Mouse (Mus musculus): ENCODE data around the gene Olfr694. TPM values are rescaled to one million over a fixed set of nuclear protein-coding genes. Genes with fewer than 3 reads are reported as not detected.

The Olfr694 gene
- polyA plus RNA-seq, 1 experiment from 2014 or later: not detected

GRCm38 (mm10) chr7:106649774-106650173 is 41.8 kb downstream of the Olfr694 start:
- H3K4me1 ChIP-seq (replicated peaks): no peaks in the 10 kb centered on the region
- no peaks in the 10 kb centered on the region for H3K36me3 ChIP-seq
- 88% methylated on average over 1 of the region's 1 CpGs for WGBS
- H3K9me3 ChIP-seq: no peaks in the 10 kb centered on the region
- H3K4me3 ChIP-seq: no peak overlapping the region
- H3K4me2 ChIP-seq: no peak overlapping the region
- no peak for ATAC-seq (ENCODE audit: low read depth)
- no peak overlapping the region for H3K9ac ChIP-seq
- H3K27ac ChIP-seq (replicated peaks): no peak overlapping the region
- H3K27me3 ChIP-seq: no peaks in the 10 kb centered on the region

GRCm38 (mm10) chr7:106645261-106645660 is 46.4 kb downstream of the Olfr694 start:
- Histone ChIP-seq H3K27me3 (no peaks in the 10 kb centered on the region), H3K36me3 (no peaks in the 10 kb centered on the region), H3K4me1 (replicated peaks) (no peaks in the 10 kb centered on the region), H3K4me3 (no peak overlapping the region), H3K4me2 (no peak overlapping the region), H3K27ac (replicated peaks) (no peak overlapping the region), H3K9me3 (no peaks in the 10 kb centered on the region), H3K9ac (no peak overlapping the region)
- WGBS: 58% methylated on average over 1 of the region's 1 CpGs
- no peak for ATAC-seq (ENCODE audit: low read depth)

GRCm38 (mm10) chr7:106644222-106644870 is 47.3 kb downstream of the Olfr694 start:
- no peaks in the 10 kb centered on the region for H3K9me3 ChIP-seq
- ATAC-seq (ENCODE audit: low read depth): no peak
- H3K27me3 ChIP-seq: no peaks in the 10 kb centered on the region
- H3K4me3 ChIP-seq: no peak overlapping the region
- no peak overlapping the region for H3K27ac ChIP-seq (replicated peaks)
- no peak overlapping the region for H3K9ac ChIP-seq
- H3K36me3 ChIP-seq: no peaks in the 10 kb centered on the region
- H3K4me2 ChIP-seq: no peak overlapping the region
- H3K4me1 ChIP-seq (replicated peaks): no peaks in the 10 kb centered on the region
- WGBS: 85% methylated on average over 3 of the region's 3 CpGs

- H3K36me3 ChIP-seq: no peaks in the 10 kb centered on the region
- no peaks in the 10 kb centered on the region for H3K9me3 ChIP-seq
- H3K27me3 ChIP-seq: no peaks in the 10 kb centered on the region
- WGBS: 83% methylated on average over 1 of the region's 1 CpGs
- H3K27ac ChIP-seq (replicated peaks): no peak overlapping the region
- no peak overlapping the region for H3K4me3 ChIP-seq
- H3K9ac ChIP-seq: no peak overlapping the region
- no peak overlapping the region for H3K4me2 ChIP-seq
- ATAC-seq (ENCODE audit: low read depth): no peak
- H3K4me1 ChIP-seq (replicated peaks): no peaks in the 10 kb centered on the region
These were observed 50.8 kb downstream of the Olfr694 start for GRCm38 (mm10) chr7:106640839-106641238.

- Histone ChIP-seq H3K9me3 (no peaks in the 10 kb centered on the region), H3K4me3 (no peak overlapping the region), H3K27ac (replicated peaks) (no peak overlapping the region), H3K9ac (no peak overlapping the region), H3K36me3 (no peaks in the 10 kb centered on the region), H3K27me3 (no peaks in the 10 kb centered on the region), H3K4me1 (replicated peaks) (no peaks in the 10 kb centered on the region), H3K4me2 (no peak overlapping the region)
- 87% methylated on average over 4 of the region's 4 CpGs for WGBS
- no peak for ATAC-seq (ENCODE audit: low read depth)
These were observed 56.1 kb downstream of the Olfr694 start for GRCm38 (mm10) chr7:106635560-106635959.

Other genes with a start within 250 kb of the Olfr694 start
- gene Olfr693, start 11.2 kb downstream of the Olfr694 start, polyA plus RNA-seq (2015; fragmentation: Nextera tagmentation; extraction: Ambion mirVana): not detected in 2 replicates
- gene Olfr695, start 24.6 kb upstream of the Olfr694 start, polyA plus RNA-seq (2015; fragmentation: Nextera tagmentation; extraction: Ambion mirVana): not detected in 2 replicates
- gene Olfr697, start 50.6 kb upstream of the Olfr694 start, polyA plus RNA-seq (2015; fragmentation: Nextera tagmentation; extraction: Ambion mirVana): not detected in 2 replicates
- not detected in 2 replicates for gene Olfr698, start 63.6 kb upstream of the Olfr694 start, polyA plus RNA-seq (2015; fragmentation: Nextera tagmentation; extraction: Ambion mirVana)
- not detected in 2 replicates for gene Olfr699, start 101.4 kb upstream of the Olfr694 start, polyA plus RNA-seq (2015; fragmentation: Nextera tagmentation; extraction: Ambion mirVana)
- not detected in 2 replicates for gene Olfr700, start 117.0 kb upstream of the Olfr694 start, polyA plus RNA-seq (2015; fragmentation: Nextera tagmentation; extraction: Ambion mirVana)
- not detected in 2 replicates for gene Olfr701, start 122.3 kb upstream of the Olfr694 start, polyA plus RNA-seq (2015; fragmentation: Nextera tagmentation; extraction: Ambion mirVana)
- gene Olfr702, start 142.1 kb upstream of the Olfr694 start, polyA plus RNA-seq (2015; fragmentation: Nextera tagmentation; extraction: Ambion mirVana): not detected in 2 replicates
- gene Olfr703, start 151.5 kb upstream of the Olfr694 start, polyA plus RNA-seq (2015; fragmentation: Nextera tagmentation; extraction: Ambion mirVana): not detected in 2 replicates
- gene Olfr704, start 171.4 kb upstream of the Olfr694 start, polyA plus RNA-seq (2015; fragmentation: Nextera tagmentation; extraction: Ambion mirVana): not detected in 2 replicates
- gene Olfr705, start 185.1 kb upstream of the Olfr694 start, polyA plus RNA-seq (2015; fragmentation: Nextera tagmentation; extraction: Ambion mirVana): not detected in 2 replicates
- gene Olfr706, start 196.3 kb upstream of the Olfr694 start, polyA plus RNA-seq (2015; fragmentation: Nextera tagmentation; extraction: Ambion mirVana): not detected in 2 replicates
- not detected in 2 replicates for gene Olfr707, start 209.4 kb upstream of the Olfr694 start, polyA plus RNA-seq (2015; fragmentation: Nextera tagmentation; extraction: Ambion mirVana)
- not detected in 2 replicates for gene Olfr1532-ps1, start 216.2 kb upstream of the Olfr694 start, polyA plus RNA-seq (2015; fragmentation: Nextera tagmentation; extraction: Ambion mirVana)
- gene Olfr709-ps1, start 240.4 kb upstream of the Olfr694 start, polyA plus RNA-seq (2015; fragmentation: Nextera tagmentation; extraction: Ambion mirVana): not detected in 2 replicates

Measured in neural tube, embryonic 13.5 days (tissue).